Mouse (Mus musculus) heart, adult 9 months (tissue): ENCODE data around the gene Gtf2ird2.

Experiments used
- DNase-seq, 2 experiments: peaks; one replicate each; pipeline ENCODE4 v3.0.0; 2022; ENCODE audit warnings: low spot score in 2 of 2

Gtf2ird2 gene

DNA sequence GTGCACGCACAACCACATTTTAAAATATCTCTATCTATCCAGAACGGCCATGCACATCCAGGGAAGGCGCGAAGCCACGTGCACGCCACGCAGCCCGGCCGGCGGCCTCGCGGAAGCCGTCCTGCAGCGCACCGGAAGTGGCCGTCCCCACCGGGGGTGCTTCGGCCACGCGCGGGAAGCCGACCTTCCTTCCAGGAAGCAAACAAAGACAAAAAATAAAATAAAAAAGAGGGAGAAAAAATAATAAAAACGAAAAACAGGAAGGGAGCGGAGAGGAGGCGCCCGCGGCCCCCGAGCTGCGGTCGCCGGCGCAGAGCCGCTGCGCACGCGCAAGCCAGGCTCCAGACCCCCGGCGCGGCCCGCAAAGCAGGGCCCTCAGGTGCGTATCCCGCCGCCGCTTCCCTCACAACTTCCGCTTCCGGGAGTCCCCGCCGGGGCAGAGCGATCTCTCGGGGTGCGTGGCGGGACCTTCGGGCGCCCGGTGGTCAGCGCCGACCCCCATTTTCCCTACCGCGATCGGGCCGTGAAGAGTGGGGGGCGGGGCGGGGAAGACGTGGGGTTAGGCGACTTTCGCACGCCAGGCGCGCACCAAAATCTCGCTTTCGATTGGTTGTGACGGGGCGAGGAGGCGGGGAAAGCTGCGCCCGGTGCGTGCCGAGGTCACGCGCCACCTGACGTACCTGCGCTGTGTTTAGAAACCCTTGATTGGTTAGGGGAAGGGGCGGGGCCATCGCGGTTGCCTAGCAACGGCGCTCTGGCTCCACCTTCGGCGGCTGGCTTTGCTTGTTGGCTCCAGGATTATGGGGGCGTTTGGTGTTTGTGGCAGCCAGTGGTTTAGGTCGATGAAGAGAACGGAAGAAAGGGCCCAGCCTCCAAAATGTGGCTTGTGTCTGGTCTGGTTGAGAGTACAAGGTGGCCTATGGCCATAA is at the start of gene Gtf2ird2:
TSS of gene Gtf2ird2 (plus strand) at position 140 of the 929 bp plus-strand sequence.
- DNase-seq, result peak; percentile 97 to 98

DNA sequence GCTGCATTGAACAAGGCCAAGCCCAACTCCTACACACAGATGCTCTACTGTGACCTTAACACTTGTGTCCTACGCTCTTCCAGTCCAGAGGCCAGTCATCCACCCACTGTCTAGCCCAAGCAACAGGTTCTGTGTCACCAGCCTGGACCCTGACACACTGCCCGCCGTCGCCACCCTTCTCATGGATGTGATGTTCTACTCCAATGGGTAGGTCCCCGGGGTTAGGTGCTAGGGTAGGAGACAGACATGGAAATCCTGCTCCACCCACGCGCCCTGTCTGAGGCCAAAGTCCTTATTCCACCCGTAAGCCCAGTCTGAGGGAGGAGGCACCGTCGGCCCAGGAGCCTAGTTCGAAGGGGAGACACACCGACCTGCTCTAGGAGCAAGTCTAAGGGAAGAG is 47.8 kb upstream of the Gtf2ird2 start:
- DNase-seq, result no peak

GRCm38 (mm10) chr5:134137933-134138332 is 45.9 kb upstream of the Gtf2ird2 start:
- no peak for DNase-seq

GRCm38 (mm10) chr5:134139429-134139828 is 44.4 kb upstream of the Gtf2ird2 start:
- no peak for DNase-seq

DNA sequence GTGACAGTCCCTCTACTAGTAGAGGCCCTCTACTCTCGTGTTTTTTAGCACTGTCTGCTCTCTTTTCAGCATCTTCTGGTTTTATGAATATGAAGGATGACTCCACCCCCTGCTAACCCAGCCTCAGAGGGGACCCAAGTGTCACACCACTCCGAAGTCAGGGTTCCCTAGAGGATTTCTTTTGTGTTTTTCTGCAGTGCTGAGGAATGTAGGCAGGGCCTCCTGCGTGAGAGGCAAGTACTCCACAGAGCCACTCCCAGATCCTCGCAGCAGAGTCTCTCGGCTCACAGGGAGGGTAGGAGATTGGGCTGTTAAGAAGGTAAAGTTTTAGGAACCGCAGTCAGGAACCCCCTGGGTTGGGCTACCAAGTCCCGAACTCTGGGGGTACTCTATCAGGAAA is 42.6 kb upstream of the Gtf2ird2 start:
- DNase-seq, result no peak

DNA sequence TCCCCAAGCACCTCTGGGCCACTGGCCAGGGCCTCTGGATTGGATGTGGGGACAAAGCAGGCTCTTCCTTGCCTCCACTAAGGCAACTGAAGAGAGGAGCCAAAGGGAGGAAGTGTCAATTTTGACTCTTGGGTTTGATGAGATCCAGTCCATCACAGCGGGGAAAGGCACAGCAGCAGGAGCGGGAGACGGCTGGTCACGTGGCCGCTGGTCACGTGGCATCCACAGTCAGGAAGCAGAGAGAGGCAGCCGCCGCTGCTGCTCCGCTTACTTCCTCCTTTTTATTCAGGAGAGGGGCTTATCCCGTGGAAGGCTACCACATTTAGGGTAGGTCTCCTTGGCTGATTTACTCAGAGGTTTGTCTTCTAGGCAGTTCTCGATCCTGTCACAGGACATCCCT is 41.4 kb upstream of the Gtf2ird2 start:
- peak in 1 of 2 experiments; percentile 28 for DNase-seq

DNA sequence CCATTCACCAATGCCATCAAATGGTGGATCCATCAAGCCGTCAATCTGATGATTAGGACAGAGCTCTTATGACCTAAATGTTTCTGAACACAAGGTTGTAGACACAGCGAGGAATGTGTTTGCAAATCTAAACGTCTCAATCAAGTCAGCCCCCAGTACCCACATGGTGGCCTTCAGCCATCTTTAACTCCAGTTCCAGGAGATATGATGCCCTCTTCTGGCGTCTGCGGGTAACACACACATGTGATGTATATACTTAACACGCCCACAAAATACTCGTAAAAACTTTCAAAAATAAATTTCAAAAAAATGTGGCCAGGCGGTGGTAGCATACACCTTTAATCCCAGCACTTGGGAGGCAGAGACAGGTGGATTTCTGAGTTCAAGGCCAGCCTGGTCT is 38.8 kb upstream of the Gtf2ird2 start:
- no peak for DNase-seq

DNA sequence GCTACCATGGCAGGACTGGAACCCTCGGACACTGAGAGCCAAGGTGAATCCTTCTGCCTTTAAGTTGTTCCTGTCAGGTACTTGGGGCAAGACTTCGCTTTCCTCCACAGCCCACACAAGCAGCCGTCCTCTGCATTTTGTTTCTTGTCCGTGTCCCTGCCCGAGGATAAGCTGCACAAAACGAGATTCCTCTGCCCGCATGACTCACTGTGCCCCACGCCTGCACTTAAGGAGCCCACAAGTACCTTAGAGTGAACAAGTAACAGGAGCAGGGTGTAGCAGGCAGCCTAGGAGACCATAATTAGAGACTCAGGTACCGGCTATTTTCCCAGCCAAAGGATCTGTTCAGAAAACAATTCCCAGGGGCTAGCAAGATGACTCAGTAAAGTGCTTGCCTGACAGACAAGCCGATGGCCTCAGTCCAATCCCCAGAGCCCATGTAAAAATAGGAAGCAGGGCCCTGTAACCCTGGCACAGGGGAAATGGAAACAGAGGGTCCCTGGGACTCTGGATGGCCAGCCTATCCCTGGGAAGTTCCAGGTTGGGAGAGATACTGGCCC is 36.5 kb upstream of the Gtf2ird2 start:
- no peak for DNase-seq

DNA sequence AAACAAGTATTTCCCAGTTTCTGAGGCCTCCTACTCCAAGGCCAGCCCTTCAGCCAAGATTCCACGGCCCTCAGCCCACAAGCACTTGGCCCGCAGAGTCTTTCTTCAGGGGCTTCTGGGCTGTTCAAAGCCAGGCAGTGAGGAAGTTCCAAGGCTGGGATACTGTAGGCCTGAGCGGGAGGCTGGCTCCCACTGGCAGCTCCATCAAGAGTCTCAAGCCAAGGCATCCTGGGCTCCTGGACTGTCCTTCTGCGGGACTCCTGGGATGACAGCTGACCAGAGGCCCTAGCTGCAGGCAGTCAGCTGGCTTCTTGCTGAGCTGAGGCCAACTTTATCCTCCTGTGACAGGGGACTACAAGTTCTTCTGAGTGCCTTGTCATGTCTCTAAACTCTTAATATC is 35.7 kb upstream of the Gtf2ird2 start:
- peak in 1 of 2 experiments; percentile 32 for DNase-seq

GRCm38 (mm10) chr5:134151895-134152294 is 31.9 kb upstream of the Gtf2ird2 start:
- no peak for DNase-seq

- no peak for DNase-seq
Observed at GRCm38 (mm10) chr5:134155916-134156466, 27.8 kb upstream of the Gtf2ird2 start.

DNA sequence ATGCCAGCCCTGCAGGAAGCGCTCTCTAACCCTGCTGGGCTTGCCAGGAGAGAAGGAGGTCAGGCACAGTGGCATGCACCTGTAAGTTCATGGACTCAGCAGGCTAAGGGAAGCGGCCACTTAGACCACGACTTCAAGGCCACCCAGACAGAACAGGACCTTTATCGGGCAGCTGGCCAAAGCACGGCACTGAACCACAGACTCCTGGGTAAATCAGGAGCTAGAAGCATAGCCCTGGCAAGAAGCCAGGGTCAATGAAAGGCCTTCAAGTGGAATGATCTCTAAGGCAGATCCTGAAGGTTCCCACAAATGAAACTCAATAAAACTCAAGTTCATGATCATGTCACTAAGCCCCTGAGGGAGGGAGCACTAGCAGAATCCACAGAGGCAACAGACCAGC is 19.1 kb upstream of the Gtf2ird2 start:
- DNase-seq, result no peak

- DNase-seq, result no peak
Observed at GRCm38 (mm10) chr5:134166642-134167041, 17.2 kb upstream of the Gtf2ird2 start.

DNA sequence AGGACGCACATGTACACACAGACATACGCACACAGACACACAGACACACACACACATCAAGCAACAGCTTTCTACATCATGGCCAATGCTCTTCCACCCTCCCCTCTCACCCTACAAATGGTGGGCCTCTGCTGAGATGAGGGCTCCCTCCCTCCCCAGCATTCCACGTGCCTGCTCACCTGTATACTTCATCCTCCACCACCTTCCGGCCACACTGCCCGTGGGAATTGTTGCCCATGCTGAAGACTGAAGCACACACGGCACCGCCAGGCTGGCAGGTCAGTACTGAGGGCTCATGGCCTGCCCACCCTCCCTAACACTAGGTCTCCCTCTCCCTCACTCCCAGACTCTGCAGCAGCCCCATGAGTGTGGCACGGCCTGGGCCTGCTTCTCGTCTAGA is 15.8 kb upstream of the Gtf2ird2 start:
- no peak for DNase-seq

DNA sequence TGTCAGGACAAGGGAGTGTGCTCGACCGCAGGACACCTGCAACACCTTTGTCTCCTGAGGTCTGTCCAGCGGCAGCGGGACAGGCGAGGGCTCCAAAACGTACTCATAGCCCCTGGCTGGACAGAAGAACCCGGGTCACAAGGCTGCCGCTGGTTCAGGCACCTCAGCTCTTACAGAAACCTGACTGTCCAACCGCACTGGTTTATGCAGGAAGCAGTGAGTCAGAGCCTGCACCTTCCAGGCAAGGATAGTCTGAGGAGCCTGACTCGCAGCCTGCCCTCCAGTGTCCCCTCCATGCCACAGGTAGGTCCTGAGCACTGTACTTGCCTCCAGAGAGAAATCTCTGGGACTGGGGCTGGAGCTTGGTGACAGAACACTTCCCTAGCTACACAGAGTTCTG is 14.6 kb upstream of the Gtf2ird2 start:
- DNase-seq, result no peak

- DNase-seq, result no peak
Observed at GRCm38 (mm10) chr5:134170167-134170566, 13.7 kb upstream of the Gtf2ird2 start.

DNA sequence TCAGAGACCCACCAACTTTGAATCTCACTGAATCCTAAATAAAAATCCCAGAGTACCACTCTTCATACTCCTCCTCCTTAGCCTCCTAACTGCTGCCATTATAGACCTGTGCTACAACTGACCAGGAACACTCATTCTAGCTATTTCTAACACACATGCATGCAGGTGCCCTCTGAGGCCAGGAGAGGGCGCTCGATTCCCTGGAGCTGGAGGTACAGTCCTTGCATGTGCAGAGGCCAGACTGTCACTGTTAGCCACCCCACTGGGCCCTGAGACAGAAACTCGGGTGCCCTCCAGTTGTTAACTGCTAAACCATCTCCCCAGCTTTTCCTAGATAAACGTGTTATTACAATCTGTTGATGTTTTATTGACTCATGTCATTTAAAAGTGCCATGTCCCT is 10.6 kb upstream of the Gtf2ird2 start:
- no peak for DNase-seq

- no peak for DNase-seq
Observed at GRCm38 (mm10) chr5:134175696-134176095, 8.1 kb upstream of the Gtf2ird2 start.

- DNase-seq, result peak; percentile 74 to 86
Observed at GRCm38 (mm10) chr5:134176169-134176881, 7.5 kb upstream of the Gtf2ird2 start, which contains the start of gene Rcc1l. Gene Rcc1l (minus strand): TSS chr5:134176774.

DNA sequence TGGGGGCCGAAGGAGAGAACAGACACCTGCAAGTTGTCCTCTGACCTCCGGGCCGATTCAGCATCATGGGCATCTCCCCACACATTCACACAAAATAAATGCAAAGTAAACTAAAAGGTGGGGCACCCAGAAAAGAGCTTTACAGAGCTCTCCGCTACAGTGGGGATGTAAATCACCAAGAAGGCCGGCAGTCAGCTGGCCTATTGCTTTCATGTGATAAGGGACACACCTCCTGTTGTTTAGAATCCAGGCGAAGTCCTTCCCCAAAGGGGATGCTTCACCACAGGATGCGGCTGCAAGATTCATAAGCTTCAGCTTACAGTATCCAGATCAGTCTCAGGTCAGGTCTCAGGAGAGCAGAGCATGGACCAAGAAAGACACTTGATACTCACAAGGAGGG is 5.3 kb upstream of the Gtf2ird2 start:
- no peak for DNase-seq

GRCm38 (mm10) chr5:134179871-134180270 is 3.9 kb upstream of the Gtf2ird2 start:
- peak in 1 of 2 experiments; percentile 81 for DNase-seq

GRCm38 (mm10) chr5:134182172-134182571 is 1.6 kb upstream of the Gtf2ird2 start:
- DNase-seq, result no peak
